ENCODE assay signal across 15 mouse cellular contexts in genomic region chr11:74577068-74577467, GRCm38 (mm10). TPM values are rescaled to one million over a fixed set of nuclear protein-coding genes. Genes with fewer than 3 reads are reported as not detected.
A peak's percentile ranks its signal among the peaks of the same experiment; 100 is the strongest.
DNase-seq lines count a peak whose midpoint lies in the region; ATAC-seq and TF ChIP-seq lines count a peak whose summit lies in the region.
"Had no signal": no experiment of that assay in that cellular context is flagged by ENCODE, and none has a peak within 500 bp of the region (broad histone marks: within the 10 kb centered on the region; RNA-seq: fewer than 3 reads in every experiment).

No protein-coding gene starts in this region.

- H3K4me3 ChIP-seq in G1E (ENCODE audit: low read depth, low read length): peak overlapping the region; percentile 55; the same call in 1 of the 2 replicates
- H3K4me3 ChIP-seq in megakaryocyte, embryonic 14.5 days (replicated peaks): peak overlapping the region; percentile 2
- H3K4me3 ChIP-seq: forebrain, embryonic 10.5 days had no signal

- DNase-seq in cerebellum, adult 11-12 months: peak; percentile 9
- DNase-seq in cerebellum, postnatal 14 days: no peak
- peak; percentile 65 for DNase-seq in G1E (ENCODE audit: low spot score)
- DNase-seq in layer of hippocampus, adult 9-11 months: no peak
- no peak for DNase-seq in layer of hippocampus, postnatal 14 days (ENCODE audit: low spot score in 2 of 2)
- DNase-seq in cerebellum, adult 18-20 months: no peak
- DNase-seq: embryo, embryonic 11 days; kidney, postnatal 14 days; lung, embryonic 14.5 days; thymus, postnatal 25 days had no signal

- no peaks in the 10 kb centered on the region for H3K36me3 ChIP-seq in G1E (replicated peaks)
- H3K36me3 ChIP-seq in megakaryocyte, embryonic 14.5 days (replicated peaks; ENCODE audit: low read length): no peaks in the 10 kb centered on the region
- H3K36me3 ChIP-seq: forebrain, embryonic 10.5 days had no signal

- peak; percentile 66 for ATAC-seq in G1E (ENCODE audit: extremely low read depth, insufficient number of reproducible peaks, low FRiP score, poor library complexity, severe bottlenecking)
- peak; percentile 63 for ATAC-seq in granulocyte monocyte progenitor cell, adult 5-6 weeks (replicated peaks; ENCODE audit: poor library complexity, severe bottlenecking)
- ATAC-seq: activated CD4-positive, CD25-positive, alpha-beta regulatory T cell, adult 4 months; hindbrain, postnatal 0 days had no signal

- peaks cover 67% of the 10 kb centered on the region for H3K4me1 ChIP-seq in G1E (ENCODE audit: insufficient read depth, low read depth, low read length)
- peaks cover 56% of the 10 kb centered on the region for H3K4me1 ChIP-seq in megakaryocyte, embryonic 14.5 days

- H3K9me3 ChIP-seq in G1E (replicated peaks): 0 out of 2 replicates have a peak, but pooled peaks cover 2% of the 10 kb centered on the region
- H3K9me3 ChIP-seq in megakaryocyte, embryonic 14.5 days: peaks cover 7% of the 10 kb centered on the region; the same call in 1 of the 2 replicates
- H3K9me3 ChIP-seq: forebrain, embryonic 10.5 days had no signal

- no peaks in the 10 kb centered on the region for H3K27me3 ChIP-seq in G1E (ENCODE audit: insufficient read depth, low read length)
- peaks cover 2% of the 10 kb centered on the region for H3K27me3 ChIP-seq in megakaryocyte, embryonic 14.5 days (replicated peaks)

- no peak for TF ChIP-seq CTCF in G1E (IDR thresholded peaks at IDR 0.05; ENCODE audit: low read depth, low read length)

RNA-seq across cellular contexts. Expression of gene Rap1gap2, which starts 33.6 kb away (rescaled TPM):
- total RNA-seq in G1E (2014; fragmentation: Nextera tagmentation): 8.3 and 9.4 TPM in 2 replicates
- 11.4 and 11.7 TPM in 2 replicates for total RNA-seq in G1E (2017)
- polyA plus RNA-seq in G1E (2012): 8.7 and 8.9 TPM in 2 replicates
- 1.1 and 3.2 TPM in 2 replicates for total RNA-seq in granulocyte monocyte progenitor cell, adult 5-6 weeks (2014; fragmentation: Nextera tagmentation)
- total RNA-seq in granulocyte monocyte progenitor cell, adult 5-6 weeks (2017): 0.78 and 0.82 TPM in 2 replicates
- 0.42 and 0.81 TPM in 2 replicates for polyA plus RNA-seq in megakaryocyte, embryonic 14.5 days (2012; ENCODE audit: insufficient read depth, low replicate concordance)
- total RNA-seq in layer of hippocampus, postnatal 14 days (2021): 100 to 1,000 TPM; 122 TPM

RNA-seq across cellular contexts. Expression of gene Ccdc92b, which starts 42.3 kb away (rescaled TPM):
- total RNA-seq in G1E (2014; fragmentation: Nextera tagmentation) (0.19 TPM in 1 of 2 replicates, not detected in the other), G1E (2017) (0.05 TPM in 1 of 2 replicates, not detected in the other)
- polyA plus RNA-seq in G1E (2012): not detected in 2 replicates
- not detected in 2 replicates for total RNA-seq in granulocyte monocyte progenitor cell, adult 5-6 weeks (2014; fragmentation: Nextera tagmentation)
- total RNA-seq in granulocyte monocyte progenitor cell, adult 5-6 weeks (2017): not detected in 2 replicates
- polyA plus RNA-seq in megakaryocyte, embryonic 14.5 days (2012; ENCODE audit: insufficient read depth, low replicate concordance): 0.06 and 0.41 TPM in 2 replicates
- 10 to 100 TPM; 19.1 to 20.2 TPM for total RNA-seq in layer of hippocampus, postnatal 14 days (2021)
- polyA plus RNA-seq: activated CD4-positive, CD25-positive, alpha-beta regulatory T cell, adult 4 months had no signal

Comparison
In these comparisons a context has a peak if more than half of its experiments do, and no peak if none do; other contexts are left out.
1. DNase-seq: peak in cerebellum, adult 11-12 months (single experiment) and G1E (single experiment); none in cerebellum, postnatal 14 days (0 of 2), layer of hippocampus, adult 9-11 months (single experiment), layer of hippocampus, postnatal 14 days (0 of 2) and cerebellum, adult 18-20 months (0 of 2).
2. RNA of gene Rap1gap2, which starts 33.6 kb away (total RNA-seq): 122 TPM in layer of hippocampus, postnatal 14 days; 8.3 to 11.7 TPM in G1E and 0.78 to 3.2 TPM in granulocyte monocyte progenitor cell, adult 5-6 weeks; every median in the first group is over 4 times any median in the second.
3. RNA of gene Ccdc92b, which starts 42.3 kb away (total RNA-seq): 19.1 to 20.2 TPM in layer of hippocampus, postnatal 14 days; 0.05 to 0.19 TPM in G1E and not detected in granulocyte monocyte progenitor cell, adult 5-6 weeks; every median in the first group is over 10 times any median in the second.